15 mouse cellular contexts compared by ENCODE assay signal in genomic region chr4:43964951-43965684, GRCm38 (mm10). TPM values are rescaled to one million over a fixed set of nuclear protein-coding genes. Genes with fewer than 3 reads are reported as not detected.
DNase-seq lines count a peak whose midpoint lies in the region; ATAC-seq and TF ChIP-seq lines count a peak whose summit lies in the region.
"Had no signal": no experiment of that assay in that cellular context is flagged by ENCODE, and none has a peak within 500 bp of the region (broad histone marks: within the 10 kb centered on the region; RNA-seq: fewer than 3 reads in every experiment).

No protein-coding gene starts in this region.

- TF ChIP-seq CTCF in spleen, adult 2 months (IDR thresholded peaks at IDR 0.05; ENCODE audit: extremely low read depth, insufficient read depth, insufficient read length, insufficient replicate concordance) = no peak

- H3K27me3 ChIP-seq in spleen, adult 2 months (ENCODE audit: control insufficient read depth, insufficient read depth, low read length) = no peaks in the 10 kb centered on the region
- H3K27me3 ChIP-seq in liver, embryonic 16.5 days (ENCODE audit: control insufficient read depth, insufficient read depth, low read depth, low read length) = no peaks in the 10 kb centered on the region
- H3K27me3 ChIP-seq: embryonic facial prominence, embryonic 12.5 days; hindbrain, embryonic 15.5 days had no signal

- ATAC-seq in liver, embryonic 16.5 days (ENCODE audit: low read depth) = no peak

- peak overlapping the region; percentile 59 for H3K27ac ChIP-seq in spleen, adult 2 months (ENCODE audit: insufficient read depth, low read length)
- H3K27ac ChIP-seq in liver, embryonic 16.5 days (ENCODE audit: low read length) = peak overlapping the region; percentile 89
- H3K27ac ChIP-seq: embryonic facial prominence, embryonic 12.5 days; hindbrain, embryonic 15.5 days; layer of hippocampus, adult 2 months had no signal

- H3K9me3 ChIP-seq in liver, embryonic 16.5 days (replicated peaks; ENCODE audit: control insufficient read depth, low read length) = no peaks in the 10 kb centered on the region
- H3K9me3 ChIP-seq: embryonic facial prominence, embryonic 12.5 days; hindbrain, embryonic 15.5 days had no signal

- no peak for TF ChIP-seq POLR2A in spleen, adult 2 months (IDR thresholded peaks at IDR 0.05; ENCODE audit: low read depth, low read length)

- WGBS in spleen, adult 2 months = 72% methylated on average over 4 of the region's 4 CpGs
- WGBS in liver, embryonic 16.5 days (ENCODE audit: insufficient replicate concordance) = 43% methylated on average over 4 of the region's 4 CpGs

- H3K36me3 ChIP-seq in spleen, adult 2 months (ENCODE audit: control insufficient read depth, insufficient read depth, low read length) = no peaks in the 10 kb centered on the region
- H3K36me3 ChIP-seq in liver, embryonic 16.5 days (ENCODE audit: control insufficient read depth, insufficient read depth) = no peaks in the 10 kb centered on the region
- H3K36me3 ChIP-seq: embryonic facial prominence, embryonic 12.5 days; hindbrain, embryonic 15.5 days had no signal

- H3K4me3 ChIP-seq in spleen, adult 2 months (ENCODE audit: extremely low read depth, insufficient read depth, insufficient read length) = no peak overlapping the region
- no peak overlapping the region for H3K4me3 ChIP-seq in liver, embryonic 16.5 days (ENCODE audit: low read depth, low read length)
- H3K4me3 ChIP-seq: embryonic facial prominence, embryonic 12.5 days; hindbrain, embryonic 15.5 days; layer of hippocampus, adult 2 months had no signal

- H3K4me1 ChIP-seq in spleen, adult 2 months (ENCODE audit: control insufficient read depth, insufficient read depth, insufficient read length) = peaks cover 41% of the 10 kb centered on the region; the same call in 1 of the 2 replicates
- H3K4me1 ChIP-seq in liver, embryonic 16.5 days (ENCODE audit: control insufficient read depth, low read depth, low read length) = peaks cover 85% of the 10 kb centered on the region

- DNase-seq in adrenal gland, postnatal 14 days = peak; percentile 54
- DNase-seq in adrenal gland, postnatal 25 days = no peak
- no peak for DNase-seq in spleen, adult 2 months (ENCODE audit: low read depth in 1 of 2, low spot score in 2 of 2)
- DNase-seq in spleen, adult 18-20 months = no peak
- DNase-seq in c-Kit-positive CD71-positive TER-119-positive erythroid progenitor cells, embryonic 14.5 days (ENCODE audit: low spot score) = no peak
- no peak for DNase-seq in thymus, postnatal 4 days
- DNase-seq in embryo, embryonic 11 days = no peak
- DNase-seq: cerebellum, adult 11-12 months; right cerebral cortex, postnatal 4 days had no signal

- H3K4me2 ChIP-seq in liver, embryonic 16.5 days (ENCODE audit: low read depth, low read length) = peak overlapping the region; percentile 83
- H3K4me2 ChIP-seq: embryonic facial prominence, embryonic 12.5 days; hindbrain, embryonic 15.5 days had no signal

- H3K9ac ChIP-seq in liver, embryonic 16.5 days (ENCODE audit: low read depth, low read length) = peak overlapping the region; percentile 62
- H3K9ac ChIP-seq: embryonic facial prominence, embryonic 12.5 days; hindbrain, embryonic 15.5 days had no signal

RNA-seq across cellular contexts. Expression of gene Glipr2, which starts 7.9 kb away (rescaled TPM):
- total RNA-seq in adrenal gland, postnatal 14 days (2021) = 7.4 and 9.1 TPM in 2 replicates
- total RNA-seq in adrenal gland, postnatal 25 days (2021) = 2.4 and 3.1 TPM in 2 replicates
- 13.7 and 19.8 TPM in 2 replicates for polyA plus RNA-seq in spleen, adult 2 months (2012; rRNA removed)
- 60.5 and 66.1 TPM in 2 replicates for polyA plus RNA-seq in liver, embryonic 16.5 days (2015; fragmentation: Nextera tagmentation; extraction: Ambion mirVana)

RNA-seq across cellular contexts. Expression of gene Ccin, which starts 18.2 kb away (rescaled TPM):
- total RNA-seq in adrenal gland, postnatal 14 days (2021) = not detected in 2 replicates
- total RNA-seq in adrenal gland, postnatal 25 days (2021) = not detected in 2 replicates
- 0.04 and 0.12 TPM in 2 replicates for polyA plus RNA-seq in spleen, adult 2 months (2012; rRNA removed)
- not detected in 2 replicates for polyA plus RNA-seq in liver, embryonic 16.5 days (2015; fragmentation: Nextera tagmentation; extraction: Ambion mirVana)
- total RNA-seq: layer of hippocampus, adult 2 months; liver, adult 2 months had no signal
- polyA plus RNA-seq: embryonic facial prominence, embryonic 12.5 days; hindbrain, embryonic 15.5 days; liver, adult 2 months; neural tube, embryonic 11.5 days had no signal

RNA-seq across cellular contexts. Expression of gene Clta, which starts 39.1 kb away (rescaled TPM):
- total RNA-seq in adrenal gland, postnatal 14 days (2021) = 166 and 172 TPM in 2 replicates
- total RNA-seq in adrenal gland, postnatal 25 days (2021) = 169 and 173 TPM in 2 replicates
- polyA plus RNA-seq in spleen, adult 2 months (2012; rRNA removed) = 183 and 235 TPM in 2 replicates
- polyA plus RNA-seq in liver, embryonic 16.5 days (2015; fragmentation: Nextera tagmentation; extraction: Ambion mirVana) = 100 and 101 TPM in 2 replicates
